Mouse (Mus musculus) midbrain, embryonic 16.5 days (tissue): Measurements from ENCODE around the gene 2310057N15Rik. TPM values are rescaled to one million over a fixed set of nuclear protein-coding genes. Genes with fewer than 3 reads are reported as not detected.

Experiments used
- ATAC-seq: fragments of 200-750 bp; cut with Nextera tagmentation; 2 replicates; pipeline ENCODE4 v1.8.0; 2017; ENCODE audit warnings: moderate TSS enrichment
- H3K27ac ChIP-seq: fragments of 300-500 bp; sonication (generic); 2 replicates; pipeline ENCODE4 v1.5.1; 2014; ENCODE audit warnings: mild to moderate bottlenecking, low read length, mixed read lengths
- H3K27me3 ChIP-seq: fragments of 300-500 bp; sonication (generic); 2 replicates; pipeline ENCODE4 v1.6.1; 2014; ENCODE audit warnings: low read depth, low read length, mixed read lengths; ENCODE audit not compliant: control insufficient read depth, insufficient read depth
- H3K36me3 ChIP-seq: fragments of 300-500 bp; sonication (generic); 2 replicates; pipeline ENCODE4 v1.6.1; 2014; ENCODE audit warnings: mild to moderate bottlenecking, low read length, moderate library complexity, mixed read lengths; ENCODE audit not compliant: control insufficient read depth, insufficient read depth
- H3K4me1 ChIP-seq: fragments of 300-500 bp; sonication (generic); 2 replicates; pipeline ENCODE4 v1.6.1; 2014; ENCODE audit warnings: mild to moderate bottlenecking, low read length, mixed read lengths; ENCODE audit not compliant: control insufficient read depth, insufficient read depth
- H3K4me2 ChIP-seq: fragments of 300-500 bp; sonication (generic); 2 replicates; pipeline ENCODE4 v1.6.1; 2014; ENCODE audit warnings: mild to moderate bottlenecking, low read length, mixed read lengths
- H3K4me3 ChIP-seq: fragments of 300-500 bp; sonication (generic); 2 replicates; pipeline ENCODE4 v1.5.1; 2014; ENCODE audit warnings: low read depth, mild to moderate bottlenecking, low read length, moderate library complexity, mixed read lengths
- H3K9ac ChIP-seq: fragments of 300-500 bp; sonication (generic); 2 replicates; pipeline ENCODE4 v1.6.1; 2014; ENCODE audit warnings: low read depth, low read length, mixed read lengths
- H3K9me3 ChIP-seq: fragments of 300-500 bp; sonication (generic); replicated peaks from 2 replicates; pipeline ENCODE4 v1.6.1; 2014; ENCODE audit warnings: mild to moderate bottlenecking, low read length, mixed read lengths; ENCODE audit not compliant: control insufficient read depth, poor library complexity, severe bottlenecking
- whole genome bisulfite sequencing: fragments of 180-500 bp; shearing (Covaris S2); extraction: QIAGEN DNeasy Blood & Tissue Kit; methylation state at CpG from one replicate; pipeline ENCODE4 v1.1.7; 2014; 5-methylcytosine and 5-hydroxymethylcytosine counted together
- polyA plus RNA-seq: library from polyadenylated mRNA; unstranded; fragments of >200 nt; fragmentation: Nextera tagmentation; extraction: Ambion mirVana; gene quantifications from 2 replicates; pipeline ENCODE4 v1.2.1, GENCODE M21; 2015

Gene 2310057N15Rik
- polyA plus RNA-seq, 1 experiment from 2014 or later, result not detected

DNA sequence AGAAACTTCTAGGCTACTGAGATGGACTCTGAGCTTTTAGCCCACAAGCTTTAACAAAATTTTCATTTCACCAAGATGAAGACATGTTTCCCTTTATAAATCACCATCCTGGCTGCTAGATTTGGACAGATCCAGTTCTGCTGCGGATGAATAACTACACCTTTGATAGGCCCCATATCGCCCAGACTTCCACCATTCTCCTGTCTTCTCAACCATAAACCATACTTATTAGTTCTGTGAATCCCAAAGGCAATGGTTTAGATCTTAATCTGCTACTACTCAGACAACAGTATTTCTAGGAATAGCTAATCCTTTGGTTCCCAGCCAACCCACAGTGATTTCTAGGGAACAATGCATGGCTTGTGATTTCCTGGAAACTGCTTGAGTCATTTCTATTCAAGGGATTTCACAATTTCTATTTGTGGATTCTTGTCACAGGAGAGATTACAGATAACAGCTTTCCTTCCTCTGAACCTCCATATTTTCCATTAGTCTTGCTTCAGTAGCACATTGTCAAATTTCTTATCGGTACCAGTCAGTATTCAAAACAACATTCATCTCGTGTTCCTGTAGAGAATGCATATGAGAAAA is 29.2 kb downstream of the 2310057N15Rik start:
- WGBS, result 51% methylated on average over 4 of the region's 4 CpGs
- Histone ChIP-seq H3K27me3 (no peaks in the 10 kb centered on the region), H3K27ac (no peak overlapping the region), H3K4me1 (no peaks in the 10 kb centered on the region), H3K9me3 (no peaks in the 10 kb centered on the region), H3K4me3 (no peak overlapping the region), H3K9ac (no peak overlapping the region), H3K4me2 (no peak overlapping the region), H3K36me3 (no peaks in the 10 kb centered on the region)
- ATAC-seq, result no peak

DNA sequence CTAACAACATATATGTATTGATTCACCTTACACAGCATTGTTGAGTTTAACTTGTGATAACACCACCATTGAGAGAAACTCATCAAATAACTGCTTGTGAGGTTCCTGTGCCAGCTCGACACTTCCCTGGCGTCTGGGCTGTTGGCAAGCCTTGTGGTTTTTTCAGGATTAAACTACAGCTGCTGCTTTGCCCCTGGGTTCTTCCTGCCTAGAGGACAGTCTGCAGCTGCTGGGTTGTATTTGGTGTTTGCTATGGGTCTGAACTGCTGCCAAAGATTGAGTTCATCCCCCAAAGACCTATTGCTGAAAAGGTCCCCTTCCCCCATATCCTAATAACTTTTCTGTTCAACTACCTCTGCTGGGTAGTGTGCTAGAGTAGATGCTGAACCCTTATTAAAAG is 38.6 kb downstream of the 2310057N15Rik start:
- Histone ChIP-seq H3K4me1 (no peaks in the 10 kb centered on the region), H3K27me3 (no peaks in the 10 kb centered on the region), H3K9ac (no peak overlapping the region), H3K27ac (no peak overlapping the region), H3K9me3 (no peaks in the 10 kb centered on the region), H3K4me2 (no peak overlapping the region), H3K4me3 (no peak overlapping the region), H3K36me3 (no peaks in the 10 kb centered on the region)
- ATAC-seq, result no peak
- 65% methylated on average over 2 of the region's 2 CpGs for WGBS

DNA sequence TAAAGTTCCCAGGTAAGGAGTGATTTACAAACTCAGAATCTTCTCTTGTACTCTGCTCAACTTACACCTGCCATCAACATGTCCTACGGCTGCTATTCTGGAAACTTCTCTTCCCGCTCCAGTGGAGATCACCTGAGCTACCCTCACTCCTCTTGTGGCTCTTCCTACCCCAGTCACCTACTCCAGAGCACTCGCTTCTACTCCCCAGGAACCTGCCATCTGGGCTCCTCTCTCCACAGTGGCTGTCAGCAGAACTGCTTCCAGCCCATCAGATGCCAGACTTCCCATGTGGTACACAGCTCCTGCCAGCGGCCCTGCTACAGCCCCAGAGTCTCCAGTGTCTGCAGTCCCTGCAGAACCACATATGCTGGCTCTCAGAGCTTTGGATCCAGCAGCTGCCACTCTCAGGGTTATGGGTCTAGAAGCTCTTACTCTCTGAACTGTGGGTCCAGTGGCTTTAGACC is 45.2 kb downstream of the 2310057N15Rik start, which contains the start of gene Krtap13-1:
TSS of gene Krtap13-1 (plus strand) at position 51 of the 464 bp plus-strand sequence.
- H3K4me2 ChIP-seq, result no peak within 1 kb of the TSS
- H3K9ac ChIP-seq, result no peak within 1 kb of the TSS
- ATAC-seq, result no peak
- H3K4me3 ChIP-seq, result no peak within 1 kb of the TSS
- no peak within 1 kb of the TSS for H3K27ac ChIP-seq
- H3K27me3 ChIP-seq, result no peaks in the 10 kb centered on the region
- no peaks in the 10 kb centered on the region for H3K4me1 ChIP-seq
- no peaks in the 10 kb centered on the region for H3K9me3 ChIP-seq
- no peaks in the 10 kb centered on the region for H3K36me3 ChIP-seq
- 80% methylated on average over 4 of the region's 4 CpGs for WGBS

Other genes starting within 250 kb of the 2310057N15Rik start
- not detected in 2 replicates for gene Cldn8, start 211.0 kb downstream of the 2310057N15Rik start, polyA plus RNA-seq
- gene Krtap24-1, start 161.9 kb downstream of the 2310057N15Rik start, polyA plus RNA-seq, result not detected in 2 replicates
- not detected in 2 replicates for gene 2310079G19Rik, start 146.5 kb downstream of the 2310057N15Rik start, polyA plus RNA-seq
- gene Krtap26-1, start 126.4 kb downstream of the 2310057N15Rik start, polyA plus RNA-seq, result not detected in 2 replicates
- not detected in 2 replicates for gene Krtap27-1, start 102.5 kb downstream of the 2310057N15Rik start, polyA plus RNA-seq
- gene 2310061N02Rik, start 66.2 kb downstream of the 2310057N15Rik start, polyA plus RNA-seq, result not detected in 2 replicates
- not detected in 2 replicates for gene Krtap13-1, start 45.3 kb downstream of the 2310057N15Rik start, polyA plus RNA-seq
- 0.21 TPM in 1 of 2 replicates, not detected in the other for gene Krtap13, start 22.6 kb downstream of the 2310057N15Rik start, polyA plus RNA-seq
- not detected in 2 replicates for gene 2310034C09Rik, start 15.4 kb downstream of the 2310057N15Rik start, polyA plus RNA-seq
- not detected in 2 replicates for gene Gm5965, start 3.7 kb upstream of the 2310057N15Rik start, polyA plus RNA-seq
- gene Gm20741, start 38.0 kb upstream of the 2310057N15Rik start, polyA plus RNA-seq, result not detected in 2 replicates
- not detected in 2 replicates for gene Krtap15, start 46.0 kb upstream of the 2310057N15Rik start, polyA plus RNA-seq
- not detected in 2 replicates for gene Krtap14, start 51.9 kb upstream of the 2310057N15Rik start, polyA plus RNA-seq
- not detected in 2 replicates for gene Krtap19-1, start 95.2 kb upstream of the 2310057N15Rik start, polyA plus RNA-seq
- gene Krtap19-2, start 100.1 kb upstream of the 2310057N15Rik start, polyA plus RNA-seq, result not detected in 2 replicates
- not detected in 2 replicates for gene Krtap19-3, start 103.8 kb upstream of the 2310057N15Rik start, polyA plus RNA-seq
- not detected in 2 replicates for gene Krtap19-4, start 110.9 kb upstream of the 2310057N15Rik start, polyA plus RNA-seq
- not detected in 2 replicates for gene Krtap19-5, start 122.3 kb upstream of the 2310057N15Rik start, polyA plus RNA-seq
- not detected in 2 replicates for gene Krtap19-9b, start 158.1 kb upstream of the 2310057N15Rik start, polyA plus RNA-seq
- gene Krtap16-3, start 188.7 kb upstream of the 2310057N15Rik start, polyA plus RNA-seq, result not detected in 2 replicates
- not detected in 2 replicates for gene Krtap22-2, start 236.6 kb upstream of the 2310057N15Rik start, polyA plus RNA-seq
- gene Gm10229, start 241.1 kb upstream of the 2310057N15Rik start, polyA plus RNA-seq, result not detected in 2 replicates